Mouse (Mus musculus) heart, embryonic 16.5 days (tissue): ENCODE data around the gene Slc2a8. TPM values are rescaled to one million over a fixed set of nuclear protein-coding genes. Genes with fewer than 3 reads are reported as not detected.

Experiments
- ATAC-seq: fragments of 200-750 bp; cut with Nextera tagmentation; replicated peaks from 2 replicates; pipeline ENCODE4 v1.8.0; 2017; ENCODE audit warnings: moderate number of reproducible peaks; ENCODE audit not compliant: insufficient read depth, low FRiP score; ENCODE audit errors: extremely low read depth
- H3K27ac ChIP-seq: fragments of 300-500 bp; sonication (generic); 2 replicates; pipeline ENCODE4 v1.5.1; 2014; ENCODE audit warnings: mild to moderate bottlenecking, low read length, control low read depth, moderate library complexity
- H3K27me3 ChIP-seq: fragments of 300-500 bp; sonication (generic); 2 replicates; pipeline ENCODE4 v1.6.1; 2014; ENCODE audit warnings: low read length, mixed read lengths; ENCODE audit not compliant: control insufficient read depth, insufficient read depth
- H3K36me3 ChIP-seq: fragments of 300-500 bp; sonication (generic); 2 replicates; pipeline ENCODE4 v1.6.1; 2014; ENCODE audit not compliant: control insufficient read depth, insufficient read depth
- H3K4me1 ChIP-seq: fragments of 300-500 bp; sonication (generic); 2 replicates; pipeline ENCODE4 v1.6.1; 2014; ENCODE audit warnings: low read length, mixed read lengths; ENCODE audit not compliant: control insufficient read depth, insufficient read depth
- H3K4me2 ChIP-seq: fragments of 300-500 bp; sonication (generic); 2 replicates; pipeline ENCODE4 v1.6.1; 2014; ENCODE audit warnings: low read depth, mild to moderate bottlenecking, control low read depth, low read length
- H3K4me3 ChIP-seq: fragments of 300-500 bp; sonication (generic); 2 replicates; pipeline ENCODE4 v1.5.1; 2014; ENCODE audit warnings: mild to moderate bottlenecking, control low read depth, low read length
- H3K9ac ChIP-seq: fragments of 300-500 bp; sonication (generic); 2 replicates; pipeline ENCODE4 v1.6.1; 2014; ENCODE audit warnings: low read length, control low read depth
- H3K9me3 ChIP-seq: fragments of 300-500 bp; sonication (generic); replicated peaks from 2 replicates; pipeline ENCODE4 v1.6.1; 2016; ENCODE audit warnings: low read length; ENCODE audit not compliant: control insufficient read depth
- WGBS: fragments of 180-500 bp; shearing (Covaris S2); extraction: QIAGEN DNeasy Blood & Tissue Kit; methylation state at CpG from one replicate; pipeline ENCODE4 v1.1.7; 2014; 5-methylcytosine and 5-hydroxymethylcytosine counted together
- polyA plus RNA-seq: library from polyadenylated mRNA; unstranded; fragments of >200 nt; fragmentation: Nextera tagmentation; extraction: Ambion mirVana; gene quantifications from 2 replicates; pipeline ENCODE4 v1.2.1, GENCODE M21; 2015

The Slc2a8 gene
- polyA plus RNA-seq, 1 experiment from 2014 or later: 24.3 TPM

- no peak for ATAC-seq
- Histone ChIP-seq H3K9me3 (no peaks in the 10 kb centered on the region), H3K4me3 (no peak overlapping the region), H3K4me1 (no peaks in the 10 kb centered on the region), H3K36me3 (peaks cover 8% of the 10 kb centered on the region; the same call in 1 of the 2 replicates), H3K27ac (no peak overlapping the region), H3K27me3 (no peaks in the 10 kb centered on the region), H3K4me2 (no peak overlapping the region), H3K9ac (no peak overlapping the region)
- 85% methylated on average over 19 of the region's 19 CpGs for WGBS
These were observed 52.7 kb downstream of the Slc2a8 start for GRCm38 (mm10) chr2:32928947-32929829.

GRCm38 (mm10) chr2:32928235-32928946 lies 53.5 kb downstream of the Slc2a8 start:
- H3K4me1 ChIP-seq: no peaks in the 10 kb centered on the region
- peak; percentile 61; the same call in 1 of the 2 replicates for ATAC-seq
- H3K36me3 ChIP-seq: peaks cover 13% of the 10 kb centered on the region; the same call in 1 of the 2 replicates
- H3K27ac ChIP-seq: no peak overlapping the region
- no peak overlapping the region for H3K4me2 ChIP-seq
- no peak overlapping the region for H3K9ac ChIP-seq
- 28% methylated on average over 10 of the region's 10 CpGs for WGBS
- H3K4me3 ChIP-seq: no peak overlapping the region
- no peaks in the 10 kb centered on the region for H3K27me3 ChIP-seq
- no peaks in the 10 kb centered on the region for H3K9me3 ChIP-seq

DNA sequence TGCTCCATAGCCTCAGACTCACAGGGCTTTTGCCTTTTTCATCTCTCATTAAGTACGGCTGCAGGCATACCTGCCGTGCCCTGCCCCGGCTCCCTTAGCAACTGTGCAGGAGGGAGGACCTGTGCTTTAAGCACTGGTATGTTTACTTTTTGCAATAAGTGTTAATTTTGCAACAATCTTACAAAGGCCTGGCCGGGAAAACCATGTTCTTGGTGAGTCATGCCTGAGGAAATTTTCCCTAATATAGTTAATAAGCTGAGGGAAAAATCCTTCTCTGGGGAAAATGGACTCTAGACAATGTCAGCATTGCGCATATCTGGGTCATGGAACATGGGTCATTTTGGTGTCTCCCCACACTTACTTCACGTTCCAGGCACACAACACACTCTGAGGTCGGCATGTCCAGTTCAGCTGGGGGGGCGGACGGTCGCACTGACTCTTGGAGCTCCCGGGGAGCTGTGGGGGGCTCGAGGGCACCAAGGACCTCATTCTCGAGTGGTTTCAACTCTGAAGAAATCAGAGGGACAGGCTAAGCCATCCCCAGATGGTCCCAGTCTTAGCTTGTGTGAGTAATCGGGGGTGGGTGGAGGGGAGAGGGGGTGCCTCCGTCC lies 54.2 kb downstream of the Slc2a8 start:
- ATAC-seq: no peak
- Histone ChIP-seq H3K36me3 (peaks cover 19% of the 10 kb centered on the region), H3K4me2 (no peak overlapping the region), H3K9me3 (no peaks in the 10 kb centered on the region), H3K9ac (no peak overlapping the region), H3K27me3 (no peaks in the 10 kb centered on the region), H3K27ac (no peak overlapping the region), H3K4me1 (no peaks in the 10 kb centered on the region), H3K4me3 (no peak overlapping the region)
- WGBS: 75% methylated on average over 15 of the region's 15 CpGs

- no peak overlapping the region for H3K4me2 ChIP-seq
- no peak for ATAC-seq
- no peaks in the 10 kb centered on the region for H3K4me1 ChIP-seq
- 77% methylated on average over 12 of the region's 12 CpGs for WGBS
- H3K9ac ChIP-seq: no peak overlapping the region
- no peaks in the 10 kb centered on the region for H3K9me3 ChIP-seq
- H3K27ac ChIP-seq: no peak overlapping the region; the same call in 1 of the 2 replicates
- no peaks in the 10 kb centered on the region for H3K27me3 ChIP-seq
- H3K4me3 ChIP-seq: no peak overlapping the region
- H3K36me3 ChIP-seq: peaks cover 28% of the 10 kb centered on the region
These were observed 55.4 kb downstream of the Slc2a8 start for GRCm38 (mm10) chr2:32926330-32927075.

DNA sequence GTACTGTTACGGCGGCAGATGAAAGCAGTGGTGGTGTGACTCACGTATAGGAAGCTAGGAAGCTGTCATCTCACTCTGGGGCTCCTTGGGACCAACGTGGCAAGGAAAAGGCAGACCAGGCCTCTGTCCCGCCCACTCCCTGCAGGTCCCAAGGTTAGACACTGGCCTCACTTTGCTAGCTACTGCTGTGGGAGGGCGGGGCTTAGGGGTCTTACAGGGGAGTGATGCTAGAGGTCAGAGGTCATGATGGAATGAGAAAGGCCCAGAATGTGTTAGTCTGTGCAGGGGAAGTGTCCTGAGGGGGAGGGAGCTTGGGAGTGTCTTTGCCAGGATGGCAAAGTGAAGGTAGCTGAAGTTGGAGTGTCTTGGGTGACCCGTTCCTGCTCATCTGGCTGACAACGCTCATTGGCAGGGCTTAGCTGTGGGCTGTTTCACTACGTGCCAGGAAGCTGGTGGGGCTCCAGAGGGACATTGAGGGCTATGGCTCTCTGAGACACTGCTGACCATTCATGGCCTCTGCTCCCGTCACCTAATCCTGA lies 57.5 kb downstream of the Slc2a8 start:
- Histone ChIP-seq H3K27me3 (no peaks in the 10 kb centered on the region), H3K27ac (no peak overlapping the region), H3K4me1 (no peaks in the 10 kb centered on the region), H3K4me2 (no peak overlapping the region), H3K4me3 (no peak overlapping the region), H3K9ac (no peak overlapping the region), H3K36me3 (peaks cover 41% of the 10 kb centered on the region), H3K9me3 (no peaks in the 10 kb centered on the region)
- WGBS: 70% methylated on average over 10 of the region's 10 CpGs
- ATAC-seq: no peak

DNA sequence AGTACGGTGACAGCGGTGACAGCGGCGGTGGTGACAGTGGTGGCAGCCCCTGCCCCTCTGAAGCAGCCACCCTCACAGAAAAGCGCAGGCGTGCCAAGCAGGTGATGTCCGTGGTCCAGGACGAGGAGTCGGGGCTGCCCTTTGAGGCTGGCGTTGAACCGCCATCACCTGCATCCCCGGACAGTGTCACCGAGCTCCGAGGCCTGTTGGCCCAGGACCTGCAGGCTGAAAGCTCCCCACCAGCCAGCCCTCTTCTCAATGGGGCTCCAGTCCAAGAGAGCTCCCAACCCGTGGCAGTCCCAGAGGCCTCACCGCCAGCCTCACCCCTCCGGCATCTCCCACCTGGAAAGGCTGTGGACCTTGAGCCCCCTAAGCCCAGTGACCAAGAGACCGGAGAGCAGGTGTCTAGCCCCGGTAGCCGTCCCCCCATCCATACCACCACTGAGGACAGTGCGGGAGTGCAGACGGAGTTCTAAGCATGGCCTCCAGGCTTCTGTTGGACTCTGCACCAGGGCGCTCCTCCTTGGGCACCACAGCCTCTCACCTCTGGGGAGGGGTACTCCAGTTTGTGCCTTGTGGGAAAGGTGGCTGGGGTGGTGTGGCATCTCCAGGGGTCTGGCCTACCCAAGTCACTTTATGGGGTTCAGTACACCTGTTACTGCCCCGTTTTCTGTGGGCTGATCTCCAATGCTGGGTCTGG lies 58.2 kb downstream of the Slc2a8 start:
- Histone ChIP-seq H3K27ac (no peak overlapping the region), H3K4me2 (no peak overlapping the region), H3K9ac (no peak overlapping the region), H3K27me3 (no peaks in the 10 kb centered on the region), H3K4me1 (no peaks in the 10 kb centered on the region), H3K9me3 (no peaks in the 10 kb centered on the region), H3K36me3 (peaks cover 46% of the 10 kb centered on the region), H3K4me3 (no peak overlapping the region)
- WGBS: 88% methylated on average over 24 of the region's 24 CpGs
- ATAC-seq: no peak
